Mouse (Mus musculus): ENCODE measurements around the gene Taf1b. TPM values are rescaled to one million over a fixed set of nuclear protein-coding genes. Genes with fewer than 3 reads are reported as not detected.
"Not testable (repeated sequence)": the region's sequence is repeated elsewhere in the genome, so short reads cannot be mapped to it uniquely, and the experiment has no call there.

Gene Taf1b
- 13.8 and 17.2 TPM in 2 replicates for polyA plus RNA-seq (2012; ENCODE audit: insufficient read depth, insufficient read length, missing spikeins)

DNA sequence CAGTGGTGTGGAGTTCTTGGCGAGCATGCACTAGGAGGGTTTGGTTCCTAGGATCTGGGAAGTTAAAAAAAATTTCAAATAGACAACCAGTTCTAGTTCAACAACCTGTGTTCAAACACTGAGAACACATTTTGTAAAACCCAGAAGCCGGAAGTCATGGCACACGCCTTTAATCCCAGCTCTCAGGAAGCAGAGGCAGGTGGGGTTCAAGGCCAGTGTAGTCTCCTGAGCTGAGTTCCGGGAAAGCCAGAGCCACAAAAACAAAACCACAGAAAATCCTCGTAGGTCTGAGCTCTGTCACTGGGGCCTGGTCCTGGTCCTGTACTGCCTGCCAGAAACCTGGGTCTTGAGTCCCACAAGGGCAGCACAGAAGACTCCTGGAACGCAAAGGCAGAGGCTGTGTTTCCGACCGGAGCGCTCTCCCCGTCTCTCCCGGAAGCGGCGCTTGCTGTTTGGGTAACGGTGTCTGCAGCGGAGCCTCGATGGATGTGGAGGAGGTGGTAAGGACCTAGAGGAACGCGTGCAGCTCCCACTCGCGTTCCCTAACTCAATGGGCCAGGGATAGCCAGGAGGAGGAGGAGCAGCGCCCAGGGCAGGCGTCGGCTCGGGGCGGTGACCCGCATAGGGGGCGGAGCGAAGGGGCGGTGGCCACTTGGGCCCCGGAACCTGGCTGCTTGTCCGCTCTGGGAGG is at the start of gene Taf1b:
Gene Taf1b, plus strand, starts transcription at position 210 of the 691 bp plus-strand sequence.
- H3K4me1 ChIP-seq (ENCODE audit: control insufficient read depth, insufficient read depth, low read length): no peaks in the 10 kb centered on the region
- TF ChIP-seq CTCF (IDR thresholded peaks at IDR 0.05; ENCODE audit: low read depth, low read length) (no peak), POLR2A (IDR thresholded peaks at IDR 0.05; ENCODE audit: borderline replicate concordance, low read depth, low read length) (no peak)
- H3K27ac ChIP-seq (ENCODE audit: insufficient read depth, low read depth, low read length): peak within 1 kb of the TSS; percentile 86
- H3K4me3 ChIP-seq (ENCODE audit: insufficient read depth, low read length): peak within 1 kb of the TSS; percentile 86

DNA sequence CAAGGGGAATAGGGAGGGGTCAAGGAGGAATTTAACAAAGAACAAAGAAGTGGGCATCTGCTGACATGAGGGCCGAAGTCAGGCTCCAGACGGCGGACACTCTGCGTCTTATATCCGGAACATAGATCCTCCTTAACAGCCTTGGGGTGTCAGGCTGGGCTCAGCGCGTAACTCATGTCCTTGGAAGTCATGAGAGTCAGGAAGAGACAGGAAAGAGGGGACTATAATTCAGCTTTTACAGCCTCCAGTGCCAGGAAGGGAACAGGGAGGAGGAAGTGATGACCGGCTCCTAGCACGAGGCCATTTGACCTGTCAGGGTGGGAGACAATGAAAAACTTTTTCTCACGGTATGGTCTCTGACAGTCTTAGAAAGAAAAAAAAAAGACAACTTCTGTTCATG is 37.8 kb upstream of the Taf1b start:
- TF ChIP-seq CTCF (IDR thresholded peaks at IDR 0.05; ENCODE audit: low read depth, low read length): no peak
- no peak for TF ChIP-seq POLR2A (IDR thresholded peaks at IDR 0.05; ENCODE audit: borderline replicate concordance, low read depth, low read length)
- Histone ChIP-seq H3K27ac (ENCODE audit: insufficient read depth, low read depth, low read length) (no peak overlapping the region), H3K4me3 (ENCODE audit: insufficient read depth, low read length) (no peak overlapping the region), H3K4me1 (ENCODE audit: control insufficient read depth, insufficient read depth, low read length) (no peaks in the 10 kb centered on the region)

DNA sequence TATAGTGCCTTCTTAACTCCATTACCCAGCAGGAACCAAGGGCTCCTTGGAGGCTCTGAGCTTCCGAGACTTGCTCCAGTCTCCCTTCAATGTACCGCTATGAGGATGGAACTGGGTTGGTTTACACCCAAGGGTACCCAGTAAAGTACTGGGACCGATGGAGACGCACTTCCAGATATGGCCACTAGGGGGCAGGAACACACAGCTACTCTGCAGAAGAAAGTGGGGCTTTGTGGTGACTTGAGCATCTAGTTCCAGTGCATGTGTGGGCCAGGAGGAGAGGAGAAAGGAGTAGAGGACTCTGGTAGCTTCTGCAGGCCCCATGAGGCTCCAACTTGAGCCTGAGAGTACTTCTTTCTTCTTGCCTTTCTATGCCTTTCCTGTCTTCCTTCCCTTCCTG is 36.0 kb upstream of the Taf1b start:
- H3K4me3 ChIP-seq (ENCODE audit: insufficient read depth, low read length); H3K27ac ChIP-seq (ENCODE audit: insufficient read depth, low read depth, low read length); H3K4me1 ChIP-seq (ENCODE audit: control insufficient read depth, insufficient read depth, low read length): not testable (repeated sequence)
- peak; percentile 50 for TF ChIP-seq CTCF (IDR thresholded peaks at IDR 0.05; ENCODE audit: low read depth, low read length)

DNA sequence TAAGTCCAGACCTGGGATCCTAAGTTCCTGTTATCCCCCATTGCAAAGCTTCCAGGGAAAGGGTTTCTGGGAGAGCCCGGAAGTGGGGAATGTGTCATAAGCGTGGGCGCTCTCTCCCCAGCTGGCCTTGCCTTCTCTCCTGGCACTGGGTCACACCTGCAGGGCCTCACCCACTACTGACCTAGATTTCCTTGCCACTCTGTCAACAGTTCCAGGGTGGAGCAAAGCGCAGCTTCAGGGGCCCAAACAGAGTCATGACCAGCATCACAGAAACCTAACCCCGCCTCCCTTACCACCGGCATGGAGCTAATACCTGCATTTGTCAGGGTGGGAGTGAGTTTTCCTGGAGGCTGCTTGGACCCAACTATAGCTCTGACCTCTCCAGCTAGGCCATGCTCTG is 34.7 kb upstream of the Taf1b start:
- H3K27ac ChIP-seq (ENCODE audit: insufficient read depth, low read depth, low read length); H3K4me3 ChIP-seq (ENCODE audit: insufficient read depth, low read length); H3K4me1 ChIP-seq (ENCODE audit: control insufficient read depth, insufficient read depth, low read length): not testable (repeated sequence)

DNA sequence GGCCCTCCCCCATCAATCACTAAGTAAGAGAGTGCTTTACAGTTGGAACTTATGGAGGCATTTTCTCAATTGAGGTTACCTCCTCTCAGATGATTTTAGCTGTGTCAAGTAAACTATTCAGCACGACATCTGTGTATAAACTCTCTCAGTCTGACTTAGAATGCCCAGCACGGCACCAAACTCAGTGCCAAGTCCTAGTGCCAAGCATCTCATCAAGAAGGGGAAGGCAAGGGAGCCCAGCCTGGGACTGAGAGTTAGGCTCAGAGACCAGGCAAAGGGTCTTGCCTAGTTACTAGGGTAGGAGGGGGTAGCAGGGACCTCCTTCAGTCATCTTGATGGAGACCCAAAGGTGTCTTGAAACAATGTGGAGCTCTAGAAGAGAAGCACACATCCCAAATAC is 29.2 kb upstream of the Taf1b start:
- TF ChIP-seq CTCF (IDR thresholded peaks at IDR 0.05; ENCODE audit: low read depth, low read length): no peak
- Histone ChIP-seq H3K27ac (ENCODE audit: insufficient read depth, low read depth, low read length) (no peak overlapping the region), H3K4me1 (ENCODE audit: control insufficient read depth, insufficient read depth, low read length) (no peaks in the 10 kb centered on the region), H3K4me3 (ENCODE audit: insufficient read depth, low read length) (no peak overlapping the region)

DNA sequence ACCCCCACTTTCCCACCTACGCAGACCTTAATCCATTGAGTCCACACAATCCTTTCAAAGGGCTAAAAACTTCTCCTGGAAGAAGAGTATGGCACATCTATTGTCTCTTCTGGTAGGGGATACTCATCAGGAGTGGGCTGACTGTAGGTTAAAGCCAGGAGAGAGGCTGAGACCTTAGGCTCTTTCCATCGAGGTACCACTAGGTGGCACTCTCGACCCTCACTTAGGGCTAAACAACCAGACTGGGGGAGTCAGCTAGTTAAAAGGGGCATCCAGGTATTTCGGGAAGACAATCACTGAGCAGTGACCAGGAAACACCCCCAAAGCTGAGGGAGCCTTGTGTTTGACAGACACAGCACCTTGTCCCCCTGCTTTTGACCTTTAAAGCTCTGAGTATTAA is 27.2 kb upstream of the Taf1b start:
- Histone ChIP-seq H3K4me3 (ENCODE audit: insufficient read depth, low read length) (no peak overlapping the region), H3K4me1 (ENCODE audit: control insufficient read depth, insufficient read depth, low read length) (no peaks in the 10 kb centered on the region), H3K27ac (ENCODE audit: insufficient read depth, low read depth, low read length) (no peak overlapping the region)
- peak; percentile 97 for TF ChIP-seq CTCF (IDR thresholded peaks at IDR 0.05; ENCODE audit: low read depth, low read length)
- no peak for TF ChIP-seq POLR2A (IDR thresholded peaks at IDR 0.05; ENCODE audit: borderline replicate concordance, low read depth, low read length)

DNA sequence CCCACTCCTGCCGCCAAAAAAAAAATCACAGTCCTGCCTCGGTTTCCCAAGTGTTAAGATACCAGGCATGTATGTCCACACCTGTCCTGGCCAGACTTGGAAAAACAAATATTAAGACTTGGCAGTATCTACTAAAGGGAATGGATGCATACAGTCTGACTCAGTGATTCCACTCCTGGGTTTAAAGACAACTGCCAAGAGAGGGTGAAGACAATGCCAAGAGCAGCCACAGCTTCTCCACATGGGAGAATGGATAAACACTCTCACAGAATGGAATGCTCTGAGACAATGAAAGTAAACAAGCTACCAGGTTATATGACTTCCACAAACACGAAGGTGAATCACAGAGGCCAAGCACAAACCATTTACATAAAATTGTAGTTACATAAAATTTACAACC is 24.9 kb upstream of the Taf1b start:
- TF ChIP-seq POLR2A (IDR thresholded peaks at IDR 0.05; ENCODE audit: borderline replicate concordance, low read depth, low read length): no peak
- TF ChIP-seq CTCF (IDR thresholded peaks at IDR 0.05; ENCODE audit: low read depth, low read length): no peak
- no peak overlapping the region for H3K4me3 ChIP-seq (ENCODE audit: insufficient read depth, low read length)

DNA sequence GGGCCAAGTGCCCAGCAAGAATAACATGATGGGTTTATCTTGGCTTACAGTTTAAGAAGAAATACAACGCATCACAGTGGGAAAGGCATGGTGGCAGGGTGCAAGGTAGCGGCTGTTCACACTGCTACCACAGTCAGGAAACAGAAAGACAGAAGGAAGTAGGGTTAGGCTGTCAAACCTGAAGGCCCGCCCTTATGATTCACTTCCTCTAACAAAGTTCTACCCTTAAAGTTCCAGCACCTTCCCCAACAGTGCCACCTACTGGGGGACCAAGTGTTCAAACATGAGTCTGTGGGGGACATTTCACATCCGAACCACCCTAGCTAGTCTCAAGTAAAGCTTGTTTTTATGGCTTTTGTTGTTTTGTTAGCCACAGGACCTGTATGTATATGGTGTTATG is 13.2 kb upstream of the Taf1b start:
- no peak for TF ChIP-seq CTCF (IDR thresholded peaks at IDR 0.05; ENCODE audit: low read depth, low read length)
- TF ChIP-seq POLR2A (IDR thresholded peaks at IDR 0.05; ENCODE audit: borderline replicate concordance, low read depth, low read length): no peak
- H3K4me3 ChIP-seq (ENCODE audit: insufficient read depth, low read length): no peak overlapping the region
- H3K4me1 ChIP-seq (ENCODE audit: control insufficient read depth, insufficient read depth, low read length): peaks cover 14% of the 10 kb centered on the region
- H3K27ac ChIP-seq (ENCODE audit: insufficient read depth, low read depth, low read length): no peak overlapping the region

More for the DNA sequence above, 24.9 kb upstream of the Taf1b start:
- Histone ChIP-seq H3K27ac (ENCODE audit: insufficient read depth, low read depth, low read length) (no peak overlapping the region), H3K4me1 (ENCODE audit: control insufficient read depth, insufficient read depth, low read length) (no peaks in the 10 kb centered on the region)

DNA sequence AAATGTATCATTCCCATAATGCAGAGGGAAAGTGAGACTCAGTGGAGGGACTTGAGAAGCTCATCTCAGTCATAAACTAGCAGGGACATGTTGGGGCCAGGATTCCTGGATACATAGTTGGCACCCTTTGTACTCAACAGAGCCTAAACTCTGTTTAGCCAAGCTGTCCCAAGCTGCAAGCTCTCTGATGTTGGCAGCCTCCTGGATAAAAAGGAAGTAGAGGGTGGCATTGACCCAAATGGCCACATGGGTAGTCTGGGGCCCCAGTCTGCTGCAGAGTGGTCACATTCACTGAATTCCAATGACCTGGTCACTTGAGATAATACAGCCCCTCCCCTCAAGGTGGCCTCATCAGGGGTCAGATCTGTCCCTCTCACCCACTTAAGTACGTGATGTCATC is 11.3 kb upstream of the Taf1b start:
- Histone ChIP-seq H3K27ac (ENCODE audit: insufficient read depth, low read depth, low read length) (no peak overlapping the region), H3K4me1 (ENCODE audit: control insufficient read depth, insufficient read depth, low read length) (peaks cover 16% of the 10 kb centered on the region), H3K4me3 (ENCODE audit: insufficient read depth, low read length) (no peak overlapping the region)
- TF ChIP-seq POLR2A (IDR thresholded peaks at IDR 0.05; ENCODE audit: borderline replicate concordance, low read depth, low read length) (no peak), CTCF (IDR thresholded peaks at IDR 0.05; ENCODE audit: low read depth, low read length) (no peak)

DNA sequence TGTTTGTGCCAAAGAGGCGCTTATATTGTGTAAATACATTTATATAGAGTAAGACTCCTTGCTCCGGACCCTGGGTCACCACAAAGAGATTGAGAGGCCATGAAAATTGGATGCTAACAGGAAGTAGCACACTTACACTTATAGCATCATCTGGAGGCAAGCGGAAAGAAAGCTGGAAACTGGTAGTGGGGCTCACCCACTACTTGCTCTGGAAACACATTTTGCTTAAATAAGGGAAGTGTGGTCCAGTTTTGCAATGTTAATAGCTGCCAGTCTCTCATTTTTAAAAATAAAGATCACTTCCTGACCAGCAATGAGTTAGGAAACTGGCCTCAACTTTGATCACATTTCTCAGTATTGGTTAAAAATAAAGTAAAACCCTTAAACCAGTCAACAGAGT is 5.7 kb upstream of the Taf1b start:
- peaks cover 10% of the 10 kb centered on the region; the same call in 1 of the 2 replicates for H3K4me1 ChIP-seq (ENCODE audit: control insufficient read depth, insufficient read depth, low read length)
- peak overlapping the region; percentile 92 for H3K27ac ChIP-seq (ENCODE audit: insufficient read depth, low read depth, low read length)
- peak overlapping the region; percentile 18; the same call in 1 of the 2 replicates for H3K4me3 ChIP-seq (ENCODE audit: insufficient read depth, low read length)

DNA sequence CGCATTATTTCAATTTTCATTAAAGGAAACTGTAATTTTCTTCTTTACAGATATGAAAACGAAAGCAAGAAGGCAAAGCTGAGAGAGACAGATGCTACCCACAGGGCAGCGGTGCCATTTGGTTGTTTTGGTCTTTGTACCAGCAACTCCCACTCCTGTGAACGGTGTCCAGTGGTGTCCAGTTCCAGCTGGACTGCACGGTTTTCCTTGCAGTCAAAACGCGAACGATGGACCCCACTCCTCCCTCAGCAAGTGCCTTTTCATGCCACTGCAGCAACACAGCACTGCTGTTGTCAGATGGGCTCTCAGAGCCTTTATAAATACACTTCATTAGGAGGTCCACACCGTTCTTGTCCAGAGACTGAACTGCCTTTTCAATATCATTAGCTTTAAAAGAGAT is 5.1 kb upstream of the Taf1b start:
- Histone ChIP-seq H3K27ac (ENCODE audit: insufficient read depth, low read depth, low read length) (peak overlapping the region; percentile 92), H3K4me1 (ENCODE audit: control insufficient read depth, insufficient read depth, low read length) (peaks cover 9% of the 10 kb centered on the region; the same call in 1 of the 2 replicates), H3K4me3 (ENCODE audit: insufficient read depth, low read length) (peak overlapping the region; percentile 55)
- no peak for TF ChIP-seq CTCF (IDR thresholded peaks at IDR 0.05; ENCODE audit: low read depth, low read length)
- TF ChIP-seq POLR2A (IDR thresholded peaks at IDR 0.05; ENCODE audit: borderline replicate concordance, low read depth, low read length): no peak

Data from bone marrow macrophage, adult 2 months (primary cell).